9 mouse cellular contexts compared by ENCODE assay signal in genomic region chr9:30922197-30922894, GRCm38 (mm10). TPM values are rescaled to one million over a fixed set of nuclear protein-coding genes. Genes with fewer than 3 reads are reported as not detected.
DNase-seq lines count a peak whose midpoint lies in the region; ATAC-seq and TF ChIP-seq lines count a peak whose summit lies in the region.
"Had no signal": no experiment of that assay in that cellular context is flagged by ENCODE, and none has a peak within 500 bp of the region (broad histone marks: within the 10 kb centered on the region; RNA-seq: fewer than 3 reads in every experiment).

TSS of gene Adamts15 (minus strand) at chr9:30922452.

- peak within 1 kb of the TSS; percentile 94 for H3K4me2 ChIP-seq in embryonic facial prominence, embryonic 11.5 days (ENCODE audit: low read depth, low read length)
- peak within 1 kb of the TSS; percentile 72 for H3K4me2 ChIP-seq in liver, postnatal 0 days (ENCODE audit: low read depth, low read length)

- no peaks in the 10 kb centered on the region for H3K9me3 ChIP-seq in embryonic facial prominence, embryonic 11.5 days (replicated peaks; ENCODE audit: control insufficient read depth, low read length)
- H3K9me3 ChIP-seq in liver, postnatal 0 days (ENCODE audit: low read length) = no peaks in the 10 kb centered on the region

- peak; percentile 52 for TF ChIP-seq POLR2A in kidney, adult 2 months (IDR thresholded peaks at IDR 0.05; ENCODE audit: low read depth, low read length)

- H3K4me3 ChIP-seq in embryonic facial prominence, embryonic 11.5 days (ENCODE audit: low read depth, low read length) = peak within 1 kb of the TSS; percentile 49
- H3K4me3 ChIP-seq in kidney, adult 2 months (ENCODE audit: insufficient read depth, low read depth, low read length) = peak within 1 kb of the TSS; percentile 50
- H3K4me3 ChIP-seq in liver, postnatal 0 days (ENCODE audit: low read depth, low read length) = peak within 1 kb of the TSS; percentile 42

- ATAC-seq in embryonic facial prominence, embryonic 11.5 days (replicated peaks; ENCODE audit: insufficient number of reproducible peaks, low FRiP score, low TSS enrichment, low read depth) = peak; percentile 88
- 0 out of 2 replicates have a peak, but pooled peaks have one; percentile 36 for ATAC-seq in liver, postnatal 0 days
- ATAC-seq in activated CD4-positive, CD25-positive, alpha-beta regulatory T cell, adult 4 months = no peak

- TF ChIP-seq CTCF in kidney, adult 2 months (conservative IDR thresholded peaks at IDR 0.05; ENCODE audit: insufficient read depth, insufficient read length, low read depth, low read length) = 0 out of 2 replicates have a peak, but pooled peaks have one; percentile 6
- TF ChIP-seq CTCF in liver, postnatal 0 days (IDR thresholded peaks at IDR 0.05; ENCODE audit: low read depth) = no peak

- H3K27ac ChIP-seq in embryonic facial prominence, embryonic 11.5 days (replicated peaks; ENCODE audit: low read depth, low read length) = no peak within 1 kb of the TSS
- H3K27ac ChIP-seq in kidney, adult 2 months (ENCODE audit: insufficient read depth, low read depth, low read length) = peak within 1 kb of the TSS; percentile 27; the same call in 1 of the 2 replicates
- no peak within 1 kb of the TSS for H3K27ac ChIP-seq in liver, postnatal 0 days (ENCODE audit: low read depth)

- peaks cover 6% of the 10 kb centered on the region; the same call in 1 of the 2 replicates for H3K27me3 ChIP-seq in embryonic facial prominence, embryonic 11.5 days (ENCODE audit: control insufficient read depth, insufficient read depth, low read length)
- no peaks in the 10 kb centered on the region for H3K27me3 ChIP-seq in kidney, adult 2 months (replicated peaks; ENCODE audit: control insufficient read depth, insufficient read depth, low read length)
- H3K27me3 ChIP-seq in liver, postnatal 0 days (ENCODE audit: insufficient read depth, low read length) = peaks cover 19% of the 10 kb centered on the region
- H3K27me3 ChIP-seq: CH12.LX had no signal

- H3K4me1 ChIP-seq in embryonic facial prominence, embryonic 11.5 days (ENCODE audit: control insufficient read depth, insufficient read depth, low read length) = peaks cover 5% of the 10 kb centered on the region
- no peaks in the 10 kb centered on the region for H3K4me1 ChIP-seq in kidney, adult 2 months (ENCODE audit: control insufficient read depth, insufficient read depth, low read length)
- H3K4me1 ChIP-seq in liver, postnatal 0 days (ENCODE audit: insufficient read depth) = peaks cover 2% of the 10 kb centered on the region; the same call in 1 of the 2 replicates

- no peak for TF ChIP-seq EP300 in liver, postnatal 0 days (IDR thresholded peaks at IDR 0.05; ENCODE audit: low read depth)

- peak within 1 kb of the TSS; percentile 64 for H3K9ac ChIP-seq in embryonic facial prominence, embryonic 11.5 days (replicated peaks; ENCODE audit: low read length)
- H3K9ac ChIP-seq in liver, postnatal 0 days (replicated peaks) = 0 out of 2 replicates have a peak within 1 kb of the TSS, but pooled peaks have one; percentile 4

- DNase-seq in layer of hippocampus, postnatal 10 days (ENCODE audit: low spot score in 2 of 2) = peak; percentile 32 to 59
- no peak for DNase-seq in layer of hippocampus, adult 18-20 months (ENCODE audit: low spot score in 2 of 2)
- DNase-seq in embryonic facial prominence, embryonic 11.5 days (ENCODE audit: low spot score) = peak; percentile 86
- DNase-seq in heart, adult 8-10 months (ENCODE audit: low spot score) = peak; percentile 66
- DNase-seq in kidney, adult 2 months = peak; percentile 88
- DNase-seq in liver, postnatal 0 days = peak; percentile 26
- peak; percentile 57 for DNase-seq in ovary, postnatal 10 days (ENCODE audit: low spot score)

- under 1% methylated on average over 43 of the region's 47 CpGs for WGBS in embryonic facial prominence, embryonic 11.5 days
- 1% methylated on average over 47 of the region's 47 CpGs for WGBS in kidney, adult 2 months
- 2% methylated on average over 44 of the region's 47 CpGs for WGBS in liver, postnatal 0 days (ENCODE audit: insufficient replicate concordance)

- H3K36me3 ChIP-seq in embryonic facial prominence, embryonic 11.5 days (replicated peaks; ENCODE audit: control insufficient read depth, insufficient read depth, low read depth, low read length) = no peaks in the 10 kb centered on the region
- no peaks in the 10 kb centered on the region for H3K36me3 ChIP-seq in kidney, adult 2 months (ENCODE audit: control insufficient read depth, insufficient read depth, low read length)
- H3K36me3 ChIP-seq in liver, postnatal 0 days (replicated peaks; ENCODE audit: insufficient read depth, low read length) = no peaks in the 10 kb centered on the region

RNA-seq across cellular contexts. Expression of gene Adamts15, which starts in this region (rescaled TPM):
- total RNA-seq in layer of hippocampus, postnatal 10 days (2021) = 1 to 10 TPM; 7.7 to 8.7 TPM
- 1 to 10 TPM; 3.1 to 4.4 TPM for total RNA-seq in layer of hippocampus, adult 18-20 months (2021)
- 7.5 and 7.6 TPM in 2 replicates for polyA plus RNA-seq in embryonic facial prominence, embryonic 11.5 days (2014; fragmentation: Nextera tagmentation; extraction: Ambion mirVana)
- 1 to 10 TPM; 4.6 to 7.1 (median 5.9) TPM for total RNA-seq in heart, adult 8-10 months (2022)
- 6.2 and 7.3 TPM in 2 replicates for polyA plus RNA-seq in kidney, adult 2 months (2012; rRNA removed)
- polyA plus RNA-seq in liver, postnatal 0 days (2015; fragmentation: Nextera tagmentation; extraction: Ambion mirVana) = 0.81 and 1.1 TPM in 2 replicates
- polyA plus RNA-seq in activated CD4-positive, CD25-positive, alpha-beta regulatory T cell, adult 4 months (2017; shearing (Covaris generic)) = under 1 TPM; 0.33 to 0.43 TPM
- total RNA-seq: CH12.LX had no signal

Comparison
In these comparisons a context has a peak if more than half of its experiments do, and no peak if none do; other contexts are left out.
1. DNase-seq: peak in layer of hippocampus, postnatal 10 days (2 of 2), embryonic facial prominence, embryonic 11.5 days (single experiment), heart, adult 8-10 months (single experiment), kidney, adult 2 months (single experiment), liver, postnatal 0 days (single experiment) and ovary, postnatal 10 days (single experiment); none in layer of hippocampus, adult 18-20 months (0 of 2).
2. Peak in every context shown above with its lines, with median percentiles within 50 percentile points of each other: H3K4me3 ChIP-seq.